Mouse (Mus musculus) stomach, postnatal 0 days (tissue): ENCODE data around the gene Atrx.

Experiments
- CTCF ChIP-seq: IDR thresholded peaks from 2 replicates; pipeline ENCODE4 v1.5.1; 2016; ENCODE audit warnings: antibody characterized with exemption, low read depth, mild to moderate bottlenecking, moderate library complexity
- EP300 ChIP-seq: optimal IDR thresholded peaks from 2 replicates; pipeline ENCODE3; 2016; ENCODE audit warnings: antibody characterized with exemption

DNA sequence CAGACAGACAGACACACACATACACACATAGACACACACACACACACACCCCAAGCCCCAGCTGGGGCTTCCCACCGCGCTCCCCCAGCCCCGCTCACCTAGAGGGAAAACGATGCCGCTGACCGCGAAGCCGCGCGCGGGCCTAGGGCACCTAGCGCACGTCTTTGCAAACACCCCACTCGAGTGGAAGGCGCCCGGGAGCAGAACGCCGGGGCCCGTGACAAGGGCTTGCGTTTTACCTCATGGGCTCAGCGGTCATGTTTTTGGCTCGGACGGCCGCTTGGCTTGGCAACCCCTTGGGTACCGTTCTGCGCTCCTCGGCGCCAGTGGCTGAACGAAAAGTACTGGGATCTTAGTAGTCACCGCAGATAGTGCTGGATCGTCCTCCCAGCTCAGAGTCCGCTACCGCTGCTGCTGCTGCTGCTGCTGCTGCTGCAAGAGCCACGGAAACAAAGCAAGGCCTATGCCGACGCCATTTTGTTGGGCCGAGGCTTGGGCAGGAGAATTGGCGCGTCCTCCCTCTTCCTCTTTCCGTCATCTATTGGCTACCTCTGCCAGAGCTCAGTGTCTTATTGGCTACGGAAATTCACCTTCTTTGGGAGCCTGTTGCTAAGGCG lies at the start of gene Atrx:
- no peak for TF ChIP-seq EP300
- no peak for TF ChIP-seq CTCF
